Mouse (Mus musculus) cerebral cortex, adult 2 months (tissue): ENCODE data around the gene Cd44.

ENCODE experiments used
- WGBS: fragments of 180-500 bp; shearing (Covaris S2); methylation state at CpG from one replicate; pipeline ENCODE4 v1.1.7; 2018; 5-methylcytosine and 5-hydroxymethylcytosine counted together

The Cd44 gene

DNA sequence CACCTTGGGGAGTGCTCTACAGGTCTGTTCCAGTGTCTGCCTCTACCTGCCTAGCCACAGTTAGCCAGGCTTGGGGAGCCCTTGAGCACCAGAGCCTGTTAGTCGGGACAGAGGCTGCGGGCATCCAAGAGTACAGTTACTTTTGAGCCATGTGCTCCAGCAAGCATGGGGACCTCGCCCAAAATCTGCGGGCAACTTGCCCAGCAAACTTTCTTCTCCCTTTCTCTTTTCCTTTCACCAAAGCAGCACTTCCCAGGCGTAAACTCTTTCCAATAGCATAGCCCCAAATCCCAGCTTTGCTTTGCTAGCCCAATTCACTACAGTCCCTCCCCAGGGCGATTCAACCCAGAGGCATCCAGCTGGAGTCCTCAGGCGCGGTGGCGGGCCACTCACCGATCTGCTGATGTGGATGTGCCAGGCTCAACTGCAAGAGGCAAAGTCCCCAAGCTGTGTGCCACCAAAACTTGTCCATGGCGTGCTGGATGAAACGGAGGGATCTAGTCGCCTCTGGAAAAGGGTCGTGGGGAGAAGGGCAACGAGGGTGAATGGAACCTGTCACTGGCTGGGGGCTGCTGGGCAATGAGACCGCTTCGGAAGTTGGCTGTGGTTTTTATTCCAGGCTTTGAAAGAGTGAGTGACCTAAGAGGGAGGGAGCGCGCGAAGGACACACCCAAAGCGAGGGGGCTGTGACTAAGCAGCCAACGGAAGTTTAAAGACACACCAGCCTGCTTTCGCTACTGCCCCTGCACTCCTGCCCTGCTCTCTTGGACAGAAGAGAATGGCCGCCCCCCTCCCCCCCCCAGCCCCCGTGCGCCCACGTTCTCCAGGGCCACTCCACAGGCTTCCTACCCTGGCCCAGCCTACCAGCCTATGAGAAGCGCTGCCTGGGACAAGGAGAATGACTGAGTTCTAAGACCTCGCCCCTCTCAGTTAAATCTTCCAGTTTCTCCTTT, at the start of gene Cd44:
Gene Cd44 (minus strand): TSS at position 791 of the 953 bp plus-strand sequence.
- WGBS = 4% methylated on average over 29 of the region's 29 CpGs

DNA sequence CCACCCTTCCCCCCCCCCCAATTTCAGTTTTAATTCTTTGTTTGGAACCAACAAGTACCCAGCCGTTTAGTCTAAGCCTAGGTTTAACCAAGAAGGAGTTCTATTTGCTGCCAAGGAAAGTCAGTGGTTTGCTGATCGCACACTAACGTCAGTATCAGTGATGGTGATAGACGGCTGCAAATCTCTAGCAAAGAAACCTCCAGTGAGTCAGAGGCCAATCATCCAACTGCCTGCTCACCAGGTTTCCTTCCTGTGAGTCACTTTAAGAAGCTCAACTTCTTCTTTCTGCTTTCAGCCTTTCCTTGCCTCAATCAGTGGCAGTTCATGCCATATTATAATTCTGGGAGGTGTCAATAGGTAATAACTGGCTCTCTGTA, 47.0 kb upstream of the Cd44 start:
- 65% methylated on average over 4 of the region's 4 CpGs for WGBS

DNA sequence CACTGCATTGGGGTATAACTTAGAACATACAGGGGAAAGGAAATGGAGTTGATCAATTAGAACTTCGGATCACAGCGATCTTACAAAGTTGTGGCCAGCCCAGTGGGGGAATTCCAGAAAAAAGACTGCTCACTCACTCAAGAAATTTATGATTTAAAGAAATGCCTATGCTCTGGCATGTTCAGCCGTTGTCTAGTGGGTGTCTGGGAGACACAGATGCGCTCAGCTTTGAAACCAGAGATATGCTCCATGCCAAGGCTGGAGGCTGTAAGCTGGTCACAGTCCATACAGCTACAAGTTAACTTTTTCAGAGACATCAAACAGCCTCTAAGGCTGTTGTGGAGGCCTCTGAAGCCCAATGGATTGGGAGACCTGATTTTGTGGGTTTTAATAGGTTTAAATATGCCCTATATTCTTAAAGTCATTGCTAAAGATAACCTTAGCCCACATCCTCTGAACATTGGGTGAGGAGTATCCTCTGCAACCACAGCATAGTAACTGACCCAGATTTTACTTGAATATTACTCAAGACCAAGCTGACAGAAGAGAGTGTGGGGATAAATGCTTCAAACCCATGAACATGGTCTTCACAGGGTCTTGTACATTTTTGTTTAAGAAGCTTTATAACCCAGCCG, 46.5 kb upstream of the Cd44 start:
- WGBS = 81% methylated on average over 5 of the region's 5 CpGs

DNA sequence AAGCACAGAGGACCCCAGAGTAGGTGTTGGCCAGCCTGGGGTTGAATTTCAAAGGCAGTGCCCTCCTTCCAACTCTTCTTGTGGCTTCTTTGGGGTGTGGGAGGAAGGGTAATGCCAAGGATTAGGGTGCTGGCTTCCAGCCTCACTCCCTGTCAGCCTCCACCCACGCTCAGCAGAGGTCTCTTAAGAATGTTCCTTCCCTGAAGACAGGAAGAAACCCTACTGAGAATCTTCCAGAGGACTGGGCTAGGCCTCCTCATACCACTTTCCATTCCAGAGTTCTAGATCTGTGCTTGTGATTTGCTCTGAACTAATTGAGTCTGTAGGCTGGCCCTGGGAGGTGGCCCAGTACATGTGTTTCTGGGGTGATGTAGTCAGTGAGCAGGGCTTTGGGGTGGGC, 43.6 kb upstream of the Cd44 start:
- WGBS = 41% methylated on average over 1 of the region's 1 CpGs

DNA sequence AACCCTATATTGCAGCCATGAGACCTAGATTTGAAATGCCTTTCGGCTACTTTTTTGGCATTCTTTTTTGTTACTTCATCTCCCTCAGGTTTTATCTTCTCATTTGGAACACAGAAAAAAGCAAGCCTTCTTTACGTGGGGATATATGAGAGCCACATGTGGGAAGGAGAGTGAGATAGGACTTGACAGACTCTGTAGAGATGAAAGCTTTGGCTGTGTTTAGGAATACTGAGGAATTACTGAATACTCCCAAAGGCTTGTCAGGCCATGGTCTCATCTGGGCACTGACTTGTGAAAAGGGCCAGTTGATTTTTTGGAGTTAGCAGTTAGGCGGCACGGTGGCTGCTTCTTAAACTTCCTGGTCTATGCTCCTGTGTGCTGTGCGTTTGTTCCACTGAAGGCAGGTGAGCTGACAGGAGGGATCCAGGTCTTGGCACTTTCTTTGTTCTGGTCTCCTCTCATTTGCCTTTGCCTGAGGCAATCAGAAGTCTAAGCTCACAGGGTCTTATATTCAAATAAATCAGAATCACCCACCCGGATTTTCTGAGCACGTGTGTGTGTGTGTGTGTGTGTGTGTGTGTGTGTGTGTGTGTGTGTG, 43.0 kb upstream of the Cd44 start:
- 69% methylated on average over 7 of the region's 7 CpGs for WGBS

DNA sequence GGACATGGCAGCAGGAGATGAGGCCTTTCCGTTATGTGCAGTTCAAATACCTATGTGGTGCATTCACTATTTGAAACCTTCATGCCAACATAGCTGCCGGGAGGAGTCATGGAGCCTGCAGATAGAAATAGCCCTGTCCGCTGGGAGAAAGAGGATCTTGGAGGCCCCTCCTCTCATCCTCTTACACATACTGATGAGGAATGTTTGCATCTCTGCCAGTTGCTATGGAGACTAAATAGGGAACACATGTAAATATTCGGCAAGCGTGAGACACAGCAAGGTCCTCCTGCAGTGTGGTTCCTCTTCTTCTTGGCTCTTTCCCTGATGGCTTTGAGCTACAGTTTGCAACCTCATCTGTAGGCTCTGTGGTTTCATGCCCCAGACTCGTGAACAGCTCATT, 42.5 kb upstream of the Cd44 start:
- WGBS = 35% methylated on average over 6 of the region's 6 CpGs

DNA sequence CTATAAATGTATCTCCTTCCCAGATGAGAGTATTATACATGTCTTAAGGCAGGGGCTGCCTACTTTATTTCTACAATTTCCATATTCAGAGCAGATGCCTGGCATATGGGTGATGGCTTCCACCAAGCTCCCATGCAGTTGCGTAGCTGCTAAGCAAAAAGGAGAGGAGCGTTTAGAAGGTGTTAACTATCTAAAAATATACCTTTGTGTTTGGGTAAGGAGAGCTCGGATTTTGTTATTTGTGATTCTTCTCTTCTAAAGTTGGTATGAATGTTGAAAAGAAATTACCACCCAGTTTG, 41.3 kb upstream of the Cd44 start:
- 60% methylated on average over 3 of the region's 3 CpGs for WGBS

DNA sequence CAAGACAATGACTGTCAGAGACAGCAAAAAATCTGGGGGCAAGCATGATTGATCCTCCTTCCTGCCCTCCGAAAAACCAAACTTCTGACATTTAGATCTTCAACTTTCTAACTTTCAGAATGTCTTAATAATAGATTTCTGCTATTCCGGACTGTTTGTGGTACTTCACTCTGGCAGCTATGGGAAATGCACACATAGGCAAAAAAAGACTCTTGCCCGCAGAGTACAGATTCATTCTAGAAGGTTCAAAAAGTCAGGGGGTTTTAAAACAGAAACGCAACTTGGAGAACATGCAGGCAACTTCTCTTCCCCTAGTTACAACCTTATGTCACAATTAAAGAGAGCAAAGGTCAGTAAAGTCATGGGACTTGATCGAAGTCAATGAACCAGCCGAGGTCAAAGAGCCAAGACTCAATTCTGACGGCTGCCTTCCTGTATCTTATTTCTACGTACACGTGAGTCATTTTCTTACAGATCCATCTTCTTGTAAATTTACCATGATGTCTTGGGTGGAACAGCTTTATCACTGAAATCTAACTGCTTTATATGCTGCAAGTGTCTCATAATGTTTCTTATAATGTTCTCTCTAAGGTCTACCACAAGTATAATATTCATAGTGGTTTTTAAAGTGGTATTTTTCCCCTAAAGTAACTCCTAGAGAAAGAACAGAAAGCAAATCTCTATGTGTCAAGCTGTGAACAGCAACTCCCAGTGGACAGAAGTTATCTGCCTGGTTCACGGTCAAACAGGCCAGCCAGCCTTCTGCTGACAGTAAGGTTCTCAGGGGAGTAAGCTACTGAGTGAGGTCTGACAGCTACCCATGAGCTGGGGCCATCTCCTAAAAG, 40.7 kb upstream of the Cd44 start:
- 73% methylated on average over 10 of the region's 10 CpGs for WGBS

DNA sequence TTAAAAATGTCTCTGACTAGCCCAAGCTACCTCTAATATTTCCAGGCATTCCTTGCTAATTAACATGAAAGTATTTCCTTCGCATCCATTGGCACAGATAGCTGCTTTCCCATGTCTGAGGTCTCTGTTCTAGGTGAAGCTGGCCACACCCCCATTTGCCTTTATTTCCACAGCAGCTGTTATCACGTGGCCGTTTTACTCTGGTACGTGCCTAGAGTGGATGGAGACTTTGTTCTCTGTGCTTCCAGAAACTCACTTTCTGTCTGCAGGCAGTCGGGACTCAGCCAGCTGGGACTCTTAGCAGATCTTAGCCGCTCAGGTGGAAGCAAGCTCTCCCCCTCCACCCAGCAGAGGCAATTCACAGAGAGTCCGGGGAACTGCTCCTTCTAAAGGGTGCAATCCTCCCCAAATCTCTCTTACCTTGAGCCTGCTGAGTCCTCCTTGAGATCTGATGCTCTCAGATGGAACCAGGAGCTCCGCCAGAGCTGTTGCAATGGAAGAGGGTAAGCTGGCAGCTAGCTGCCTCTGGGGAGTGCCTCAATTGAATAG, 39.4 kb upstream of the Cd44 start:
- WGBS = 66% methylated on average over 8 of the region's 8 CpGs

DNA sequence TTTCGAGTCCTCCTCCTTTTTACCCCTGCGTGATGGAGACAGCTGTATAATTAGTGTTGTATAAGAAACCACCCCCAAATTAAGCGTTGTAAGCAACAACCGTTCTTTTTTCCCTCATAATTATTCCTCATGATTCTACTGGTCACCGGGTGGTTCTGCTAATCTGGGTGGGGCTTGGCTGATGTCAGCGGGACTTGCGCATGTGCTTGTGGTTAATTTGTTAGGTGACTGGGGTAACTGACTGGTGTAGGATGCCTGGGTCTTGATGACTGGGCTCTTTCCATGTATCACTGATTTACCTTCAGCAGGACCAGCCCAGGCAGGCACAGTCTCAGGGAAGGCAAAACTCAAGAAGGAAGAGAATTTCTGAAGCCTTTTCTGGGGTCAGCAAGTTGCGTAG, 38.7 kb upstream of the Cd44 start:
- 76% methylated on average over 8 of the region's 8 CpGs for WGBS

DNA sequence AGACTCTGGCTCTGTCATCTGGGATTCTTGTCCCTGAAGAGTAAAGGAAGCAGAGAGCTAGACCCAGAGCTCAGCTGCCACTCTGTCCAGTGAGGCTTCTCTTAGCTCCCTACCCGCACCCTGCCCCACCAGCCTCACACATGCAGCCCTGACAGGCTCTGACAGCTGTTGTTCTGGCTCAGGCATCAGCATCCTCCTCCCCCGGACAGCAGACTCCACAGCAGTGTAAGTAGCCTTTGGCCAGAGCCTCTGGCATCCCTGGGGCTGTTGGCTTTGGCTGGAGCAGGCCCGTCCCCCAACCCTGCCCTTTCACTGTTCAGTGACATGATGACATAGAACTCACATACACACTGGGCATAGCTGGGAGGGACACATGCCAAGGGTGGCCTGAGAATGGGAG, 35.4 kb upstream of the Cd44 start:
- WGBS = 63% methylated on average over 3 of the region's 3 CpGs

DNA sequence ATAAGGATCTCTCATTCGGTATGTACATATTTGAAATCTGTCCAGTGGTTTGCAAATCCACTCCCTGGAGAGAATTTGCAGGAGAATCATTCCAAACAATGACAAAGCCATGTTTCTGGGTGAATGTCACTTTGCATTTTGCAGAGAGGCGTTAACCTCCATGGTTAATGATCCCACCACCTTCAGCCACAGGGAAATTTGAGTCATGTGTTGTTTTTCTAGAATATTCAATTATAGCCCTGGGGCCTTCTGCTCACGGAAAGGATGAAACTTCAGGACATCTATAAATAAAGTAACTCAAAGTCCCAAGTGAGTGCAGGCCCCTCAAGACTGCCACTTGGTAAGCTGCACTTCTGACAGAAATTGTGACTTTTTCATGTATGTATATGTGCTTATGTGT, 33.4 kb upstream of the Cd44 start:
- WGBS = 83% methylated on average over 3 of the region's 3 CpGs

DNA sequence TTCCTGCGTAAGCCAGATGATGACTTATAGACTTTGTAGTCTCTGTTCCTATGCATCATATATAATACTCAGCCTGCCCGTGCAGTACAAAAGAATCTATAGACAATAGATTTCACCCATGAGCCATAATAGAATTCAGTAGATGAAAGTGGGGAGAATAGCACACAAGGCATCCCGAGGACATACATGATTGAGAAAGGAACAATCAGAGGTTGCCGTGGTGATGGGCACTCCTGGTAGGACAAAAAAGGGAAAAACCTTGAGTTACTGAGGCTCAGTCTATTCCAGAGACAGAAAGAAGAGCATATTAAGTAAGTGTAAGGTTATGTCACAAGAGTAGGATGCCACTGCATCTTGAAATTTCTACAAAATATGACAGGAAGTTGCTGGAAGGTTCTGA, 31.7 kb upstream of the Cd44 start:
- 64% methylated on average over 4 of the region's 4 CpGs for WGBS

DNA sequence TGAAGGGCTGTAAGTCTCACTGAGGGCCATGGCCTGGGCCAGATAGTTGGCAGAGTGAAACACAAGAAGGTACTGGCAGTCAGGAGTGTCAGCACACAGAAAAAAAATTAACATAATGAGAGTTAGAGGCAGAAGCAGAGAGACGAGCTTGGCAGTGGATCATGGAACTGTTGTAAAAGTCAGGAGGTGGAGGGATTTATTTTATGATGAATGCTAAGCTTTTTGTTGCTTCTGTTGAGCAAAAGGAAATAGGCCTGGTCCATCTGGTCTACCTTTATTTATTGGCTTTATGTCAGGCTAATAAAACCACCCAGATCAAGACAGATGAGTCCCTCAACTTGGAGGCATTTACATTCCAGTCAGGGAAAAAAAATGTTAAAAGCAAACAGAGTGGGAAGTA, 31.2 kb upstream of the Cd44 start:
- WGBS = 36% methylated on average over 1 of the region's 1 CpGs

DNA sequence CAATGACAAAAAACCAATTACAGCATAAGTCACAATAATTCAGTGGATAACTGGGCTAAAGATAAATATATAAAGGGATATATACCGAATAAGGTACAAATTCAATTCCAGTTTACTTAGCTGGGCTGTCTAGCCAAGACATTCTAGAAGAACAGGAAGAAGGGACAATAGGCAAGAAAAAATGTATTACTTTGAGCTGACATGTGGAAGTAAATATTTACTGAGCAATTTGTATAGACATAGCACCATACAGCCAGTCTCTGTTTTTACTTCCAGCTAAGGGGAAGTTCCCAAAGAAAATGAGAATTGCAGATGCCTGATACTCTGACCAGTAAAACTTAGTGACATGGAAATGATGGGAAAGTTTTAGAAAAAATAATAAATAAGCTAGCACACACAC, 23.0 kb upstream of the Cd44 start:
- WGBS = 83% methylated on average over 1 of the region's 1 CpGs

DNA sequence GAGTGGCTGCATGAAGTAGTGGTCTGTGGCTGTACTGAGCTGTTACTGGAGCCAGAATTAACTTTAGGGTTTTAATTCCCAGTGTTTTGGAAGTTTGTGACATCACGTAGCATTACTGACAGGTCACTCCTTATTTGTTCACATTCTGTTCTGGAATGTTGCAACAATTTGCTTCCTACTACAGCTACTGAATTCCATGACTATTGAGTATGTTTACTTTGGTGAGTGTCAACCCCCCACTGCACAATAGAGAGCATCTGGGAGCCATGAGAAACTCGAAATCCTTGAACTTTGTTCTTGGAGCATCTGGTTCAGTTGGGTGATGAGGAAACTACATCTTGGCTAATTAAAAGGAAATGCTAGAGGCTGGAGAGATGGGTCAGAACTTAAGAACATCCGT, 22.2 kb upstream of the Cd44 start:
- 78% methylated on average over 3 of the region's 3 CpGs for WGBS

DNA sequence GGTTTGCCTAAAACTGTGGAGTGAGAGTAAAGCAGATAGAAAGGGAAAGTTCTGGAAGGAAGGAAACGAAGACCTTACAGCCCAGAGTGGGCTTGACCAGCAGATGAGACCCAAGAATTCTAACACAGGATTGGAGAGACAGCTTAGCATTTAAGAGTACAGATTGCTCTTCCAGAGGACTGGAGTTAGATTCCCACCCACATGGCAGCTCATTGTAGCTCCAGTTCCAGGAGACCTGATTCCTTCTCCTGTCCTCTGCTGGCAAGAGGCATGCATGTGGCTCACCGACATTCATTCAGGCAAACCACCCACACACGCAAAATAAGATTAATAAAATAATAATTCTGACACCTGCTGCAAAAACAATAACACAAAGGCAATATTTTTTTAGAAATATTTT, 20.6 kb upstream of the Cd44 start:
- 74% methylated on average over 3 of the region's 3 CpGs for WGBS

DNA sequence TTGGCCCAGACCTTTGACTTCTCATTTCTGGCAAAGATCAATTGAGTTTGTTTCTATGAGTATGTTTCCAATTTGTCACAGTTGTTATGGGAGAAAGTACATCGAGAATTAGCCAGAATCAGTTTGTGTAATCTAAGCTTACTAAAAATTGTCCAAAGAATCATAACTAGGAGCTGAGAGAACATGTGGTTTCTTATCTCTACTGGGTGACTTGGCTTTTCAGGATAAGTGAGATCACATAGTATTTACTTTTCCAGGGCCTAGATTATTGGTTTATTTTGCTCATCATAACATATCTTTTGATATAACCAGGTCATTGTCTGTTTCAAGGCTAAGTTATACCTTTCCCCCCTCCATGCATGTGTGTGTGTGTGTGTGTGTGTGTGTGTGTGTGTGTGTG, 16.8 kb upstream of the Cd44 start:
- WGBS = 64% methylated on average over 1 of the region's 1 CpGs

DNA sequence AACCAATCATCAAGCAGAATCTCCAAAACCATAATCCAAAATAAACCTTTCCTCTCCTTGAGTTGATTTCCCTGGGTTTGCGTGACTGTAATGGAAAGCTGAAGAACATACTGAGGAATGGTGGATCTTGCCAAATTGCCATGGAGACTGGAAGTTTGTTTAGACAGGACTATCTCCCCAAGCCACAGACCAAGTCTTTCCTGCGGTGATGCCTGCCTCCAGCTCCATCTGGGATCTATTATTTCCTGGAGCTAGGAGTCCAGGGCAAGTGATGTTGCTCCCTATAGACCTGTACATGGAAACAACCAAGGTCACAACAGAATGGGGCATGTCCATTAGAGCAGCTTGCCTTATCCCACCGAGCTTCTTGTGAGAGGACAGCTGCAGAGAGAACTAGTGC, 15.1 kb upstream of the Cd44 start:
- 33% methylated on average over 3 of the region's 3 CpGs for WGBS

DNA sequence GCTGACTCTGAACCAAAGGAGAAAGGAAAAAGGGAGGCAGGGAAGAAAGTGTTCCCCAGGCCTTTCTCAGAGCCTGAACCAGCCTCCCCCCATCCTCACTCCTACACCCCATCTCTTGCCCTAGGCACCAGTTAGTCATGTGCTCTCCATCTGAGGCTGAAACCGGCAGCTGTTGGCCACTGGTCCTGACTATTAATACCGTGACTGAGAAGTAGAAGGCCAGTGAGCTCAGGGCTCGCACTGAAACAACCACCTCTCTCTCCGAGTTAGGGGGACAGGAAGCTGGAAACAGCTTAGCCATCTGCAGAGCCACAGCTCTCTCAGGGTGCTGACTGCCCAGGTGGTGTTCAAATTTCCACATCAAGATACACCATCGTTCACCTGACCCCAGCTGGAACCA, 13.2 kb upstream of the Cd44 start:
- WGBS = 78% methylated on average over 5 of the region's 5 CpGs

DNA sequence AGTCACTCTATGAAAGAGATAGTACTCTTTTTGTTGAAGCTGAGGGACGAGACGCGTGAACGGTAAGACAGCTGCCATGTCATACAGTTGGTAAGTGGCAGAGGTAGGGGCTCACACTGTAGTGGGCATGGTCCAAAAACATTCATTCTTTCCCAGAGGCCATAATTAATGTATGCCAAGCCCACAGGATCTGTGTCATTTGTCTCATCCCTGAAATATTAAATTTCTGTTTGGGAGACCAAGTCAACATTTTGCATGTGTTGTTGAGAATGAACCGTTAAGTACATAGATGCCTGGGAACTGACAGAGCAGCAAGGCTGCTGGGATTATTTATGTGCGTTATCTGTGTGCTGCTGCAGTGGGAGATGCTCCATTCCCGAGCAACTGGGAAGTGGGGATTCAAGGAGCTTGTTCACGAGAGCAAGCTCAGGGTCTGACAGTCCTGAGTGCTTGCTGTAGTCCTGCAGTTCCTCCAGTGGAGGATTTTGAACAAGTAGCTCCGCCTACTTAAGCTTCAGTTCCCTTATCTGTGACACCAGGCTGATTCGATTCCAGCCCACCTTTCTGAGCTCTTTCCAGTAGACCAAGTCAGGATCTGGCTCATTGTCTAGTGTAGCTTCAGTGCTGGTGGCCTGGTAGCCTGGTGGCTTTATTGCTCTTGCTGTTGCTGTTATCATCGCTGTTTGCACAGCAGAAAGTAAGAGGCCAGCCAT, 12.5 kb upstream of the Cd44 start:
- 86% methylated on average over 11 of the region's 11 CpGs for WGBS
